Mouse (Mus musculus) hindbrain, embryonic 14.5 days (tissue): ENCODE measurements around the gene Mpig6b. TPM values are rescaled to one million over a fixed set of nuclear protein-coding genes. Genes with fewer than 3 reads are reported as not detected.

Experiments used
- ATAC-seq: fragments of 200-750 bp; cut with Nextera tagmentation; 2 replicates; pipeline ENCODE4 v1.8.0; 2017; ENCODE audit warnings: moderate number of reproducible peaks, mild to moderate bottlenecking, moderate TSS enrichment, moderate library complexity; ENCODE audit not compliant: low FRiP score
- DNase-seq: peaks from one replicate; pipeline ENCODE4 v3.0.0-alpha.2; 2015; ENCODE audit warnings: low spot score
- H3K27ac ChIP-seq: fragments of 300-500 bp; sonication (generic); 2 replicates; pipeline ENCODE4 v1.5.1; 2014; ENCODE audit warnings: mild to moderate bottlenecking, moderate library complexity
- H3K27me3 ChIP-seq: fragments of 300-500 bp; sonication (generic); 2 replicates; pipeline ENCODE4 v1.6.1; 2014; ENCODE audit warnings: mild to moderate bottlenecking, low read length, mixed read lengths; ENCODE audit not compliant: control insufficient read depth, insufficient read depth
- H3K36me3 ChIP-seq: fragments of 300-500 bp; sonication (generic); replicated peaks from 2 replicates; pipeline ENCODE4 v1.6.1; 2014; ENCODE audit not compliant: control insufficient read depth, insufficient read depth
- H3K4me1 ChIP-seq: fragments of 300-500 bp; sonication (generic); replicated peaks from 2 replicates; pipeline ENCODE4 v1.6.1; 2014; ENCODE audit warnings: antibody characterized with exemption, low read length, mixed read lengths; ENCODE audit not compliant: control insufficient read depth, insufficient read depth
- H3K4me2 ChIP-seq: fragments of 300-500 bp; sonication (generic); replicated peaks from 2 replicates; pipeline ENCODE4 v1.6.1; 2014; ENCODE audit warnings: mild to moderate bottlenecking, moderate library complexity
- H3K4me3 ChIP-seq: fragments of 300-500 bp; sonication (generic); replicated peaks from 2 replicates; pipeline ENCODE4 v1.5.1; 2014; ENCODE audit warnings: mild to moderate bottlenecking, low read length
- H3K9ac ChIP-seq: fragments of 300-500 bp; sonication (generic); 2 replicates; pipeline ENCODE4 v1.6.1; 2014
- H3K9me3 ChIP-seq: fragments of 300-500 bp; sonication (generic); 2 replicates; pipeline ENCODE4 v1.6.1; 2016; ENCODE audit warnings: low read length; ENCODE audit not compliant: control insufficient read depth
- WGBS: fragments of 180-500 bp; shearing (Covaris S2); extraction: QIAGEN DNeasy Blood & Tissue Kit; methylation state at CpG from one replicate; pipeline ENCODE4 v1.1.7; 2014; 5-methylcytosine and 5-hydroxymethylcytosine counted together
- polyA plus RNA-seq: library from polyadenylated mRNA; unstranded; fragments of >200 nt; fragmentation: Nextera tagmentation; extraction: Ambion mirVana; gene quantifications from 2 replicates; pipeline ENCODE4 v1.2.1, GENCODE M21; 2014

Gene Mpig6b
- polyA plus RNA-seq, 1 experiment from 2014 or later: 0.21 TPM

DNA sequence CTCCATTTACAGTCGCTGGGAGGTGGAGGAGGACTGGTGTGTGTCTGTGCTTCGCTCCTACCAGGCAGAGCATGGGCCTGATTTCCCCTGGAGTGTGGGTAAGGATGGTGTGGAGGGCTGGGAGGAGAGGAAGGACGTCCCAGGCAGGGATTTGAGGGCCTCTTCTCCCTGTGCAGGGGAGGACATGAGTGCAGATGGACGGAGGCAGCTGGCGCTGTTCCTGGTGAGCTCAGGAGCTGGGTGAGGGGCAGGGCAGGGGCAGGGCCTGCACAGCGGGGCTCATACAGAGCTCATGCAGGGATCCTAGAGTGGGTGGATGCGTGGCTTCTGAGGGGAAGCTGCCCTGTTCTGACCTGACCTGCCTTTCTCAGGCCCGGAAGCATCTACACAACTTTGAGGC, 36.3 kb upstream of the Mpig6b start:
- 74% methylated on average over 8 of the region's 8 CpGs for WGBS

DNA sequence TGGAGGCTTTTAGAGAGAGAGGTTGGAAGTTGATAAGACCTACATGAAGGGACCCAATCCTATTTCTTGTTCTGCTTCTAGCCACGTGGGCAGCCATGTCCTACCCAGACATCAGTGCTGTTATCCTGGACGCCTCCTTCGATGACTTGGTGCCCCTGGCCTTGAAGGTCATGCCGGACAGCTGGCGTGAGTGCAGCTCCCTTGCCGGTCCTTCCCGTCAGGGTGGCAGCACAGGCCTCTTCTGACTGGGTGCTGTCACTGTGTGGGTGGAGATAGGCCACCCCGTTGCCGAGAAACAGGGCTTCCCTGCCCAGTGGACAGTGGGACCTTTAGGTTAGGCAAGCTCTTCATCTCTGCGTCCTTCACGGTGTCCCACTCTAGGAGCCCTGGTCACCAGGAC, 35.2 kb upstream of the Mpig6b start:
- H3K9ac ChIP-seq: no peak overlapping the region
- H3K9me3 ChIP-seq: no peaks in the 10 kb centered on the region
- peaks cover 87% of the 10 kb centered on the region for H3K36me3 ChIP-seq
- no peaks in the 10 kb centered on the region for H3K4me1 ChIP-seq
- H3K4me3 ChIP-seq: no peak overlapping the region
- no peak overlapping the region for H3K27ac ChIP-seq
- H3K27me3 ChIP-seq: no peaks in the 10 kb centered on the region
- ATAC-seq: no peak
- no peak for DNase-seq
- 86% methylated on average over 11 of the region's 11 CpGs for WGBS
- no peak overlapping the region for H3K4me2 ChIP-seq

More for the DNA sequence above, 36.3 kb upstream of the Mpig6b start:
- Histone ChIP-seq H3K27ac (no peak overlapping the region), H3K9me3 (no peaks in the 10 kb centered on the region), H3K9ac (no peak overlapping the region), H3K4me2 (no peak overlapping the region), H3K27me3 (no peaks in the 10 kb centered on the region), H3K4me1 (no peaks in the 10 kb centered on the region), H3K4me3 (no peak overlapping the region), H3K36me3 (peaks cover 75% of the 10 kb centered on the region)
- DNase-seq (no peak), ATAC-seq (no peak)

DNA sequence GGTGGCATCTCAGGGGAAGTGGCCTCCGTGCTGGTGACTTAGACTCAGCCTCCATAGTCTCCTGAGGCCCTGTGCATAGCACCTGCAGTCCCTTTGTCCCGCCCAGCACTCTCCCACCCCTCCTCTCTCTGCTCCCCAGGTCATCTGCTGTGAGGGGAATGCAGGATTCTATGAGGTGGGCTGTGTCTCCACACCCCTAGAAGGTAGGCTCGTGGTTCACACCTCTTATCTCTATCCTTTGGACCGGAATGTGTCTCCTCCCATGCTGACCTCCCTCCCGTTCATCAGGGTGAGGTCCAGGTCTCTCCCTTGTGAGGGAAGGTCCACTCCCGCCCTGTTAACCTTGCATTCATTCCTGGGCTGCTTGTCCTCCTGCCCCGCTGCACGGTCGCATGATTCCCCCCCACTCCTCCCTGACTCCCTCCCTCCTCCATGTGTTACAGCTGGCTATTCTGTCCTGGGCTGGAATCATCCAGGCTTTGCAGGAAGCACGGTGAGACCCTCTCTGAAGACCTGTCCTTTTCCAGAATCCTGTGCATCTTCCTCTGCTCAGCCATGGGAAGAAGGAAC, 34.3 kb upstream of the Mpig6b start:
- DNase-seq: no peak
- Histone ChIP-seq H3K36me3 (peaks cover 95% of the 10 kb centered on the region), H3K27me3 (no peaks in the 10 kb centered on the region), H3K4me3 (no peak overlapping the region), H3K9ac (no peak overlapping the region), H3K9me3 (no peaks in the 10 kb centered on the region), H3K27ac (no peak overlapping the region), H3K4me1 (no peaks in the 10 kb centered on the region), H3K4me2 (no peak overlapping the region)
- 80% methylated on average over 10 of the region's 10 CpGs for WGBS
- ATAC-seq: no peak

DNA sequence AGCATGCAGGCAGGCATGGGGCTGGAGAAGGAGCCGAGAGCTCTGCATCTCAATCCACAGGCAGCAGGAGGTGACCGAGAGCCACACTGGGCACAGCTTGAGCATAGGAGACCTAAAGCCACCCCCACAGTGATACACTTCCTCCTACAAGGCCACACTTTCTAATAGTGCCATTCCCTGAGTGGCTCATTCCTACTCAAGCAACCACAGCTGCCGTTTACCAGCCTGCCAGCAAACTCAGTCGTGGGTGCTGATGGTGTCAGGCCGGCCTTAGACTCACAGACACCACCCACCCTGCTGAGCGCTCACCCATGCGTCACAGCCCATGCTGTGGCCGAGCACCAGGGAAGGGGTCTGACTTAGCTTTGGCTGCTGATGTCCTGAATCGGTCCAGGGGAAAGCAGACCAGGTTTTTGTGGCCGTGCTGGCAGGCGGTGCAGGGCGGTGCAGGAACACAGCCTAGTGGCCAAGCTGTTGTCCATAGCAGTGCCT, 31.2 kb upstream of the Mpig6b start:
- no peak overlapping the region for H3K27ac ChIP-seq
- peaks cover 99% of the 10 kb centered on the region for H3K36me3 ChIP-seq
- no peaks in the 10 kb centered on the region for H3K27me3 ChIP-seq
- no peak overlapping the region for H3K4me2 ChIP-seq
- no peaks in the 10 kb centered on the region for H3K4me1 ChIP-seq
- WGBS: 76% methylated on average over 12 of the region's 12 CpGs
- ATAC-seq: no peak
- H3K4me3 ChIP-seq: no peak overlapping the region
- no peak overlapping the region for H3K9ac ChIP-seq
- DNase-seq: no peak
- no peaks in the 10 kb centered on the region for H3K9me3 ChIP-seq

DNA sequence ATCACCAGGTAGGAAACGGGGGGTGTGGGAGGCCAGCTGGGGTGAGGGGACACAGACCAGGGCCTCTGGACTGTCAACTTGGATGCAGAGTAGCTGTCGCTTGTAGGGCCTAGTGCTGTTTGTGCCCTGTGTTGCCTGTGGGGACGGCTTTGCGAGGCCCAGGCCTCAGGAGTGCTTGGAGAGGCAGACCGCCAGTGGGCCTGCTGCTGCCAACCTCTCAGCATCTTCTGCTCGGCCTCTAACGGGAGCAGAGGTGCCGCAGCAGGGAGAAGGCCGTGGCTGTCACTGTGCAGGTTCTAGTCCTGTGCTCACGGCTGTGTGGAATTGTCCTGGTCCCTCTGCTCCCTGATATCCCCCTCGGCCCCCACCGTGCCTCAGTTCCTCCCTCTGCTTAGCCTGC, 30.6 kb upstream of the Mpig6b start:
- Histone ChIP-seq H3K9me3 (no peaks in the 10 kb centered on the region), H3K4me3 (no peak overlapping the region), H3K4me1 (no peaks in the 10 kb centered on the region), H3K27ac (no peak overlapping the region), H3K9ac (no peak overlapping the region), H3K27me3 (no peaks in the 10 kb centered on the region), H3K36me3 (peaks cover 97% of the 10 kb centered on the region), H3K4me2 (no peak overlapping the region)
- DNase-seq: no peak
- ATAC-seq: no peak
- WGBS: 83% methylated on average over 12 of the region's 12 CpGs

DNA sequence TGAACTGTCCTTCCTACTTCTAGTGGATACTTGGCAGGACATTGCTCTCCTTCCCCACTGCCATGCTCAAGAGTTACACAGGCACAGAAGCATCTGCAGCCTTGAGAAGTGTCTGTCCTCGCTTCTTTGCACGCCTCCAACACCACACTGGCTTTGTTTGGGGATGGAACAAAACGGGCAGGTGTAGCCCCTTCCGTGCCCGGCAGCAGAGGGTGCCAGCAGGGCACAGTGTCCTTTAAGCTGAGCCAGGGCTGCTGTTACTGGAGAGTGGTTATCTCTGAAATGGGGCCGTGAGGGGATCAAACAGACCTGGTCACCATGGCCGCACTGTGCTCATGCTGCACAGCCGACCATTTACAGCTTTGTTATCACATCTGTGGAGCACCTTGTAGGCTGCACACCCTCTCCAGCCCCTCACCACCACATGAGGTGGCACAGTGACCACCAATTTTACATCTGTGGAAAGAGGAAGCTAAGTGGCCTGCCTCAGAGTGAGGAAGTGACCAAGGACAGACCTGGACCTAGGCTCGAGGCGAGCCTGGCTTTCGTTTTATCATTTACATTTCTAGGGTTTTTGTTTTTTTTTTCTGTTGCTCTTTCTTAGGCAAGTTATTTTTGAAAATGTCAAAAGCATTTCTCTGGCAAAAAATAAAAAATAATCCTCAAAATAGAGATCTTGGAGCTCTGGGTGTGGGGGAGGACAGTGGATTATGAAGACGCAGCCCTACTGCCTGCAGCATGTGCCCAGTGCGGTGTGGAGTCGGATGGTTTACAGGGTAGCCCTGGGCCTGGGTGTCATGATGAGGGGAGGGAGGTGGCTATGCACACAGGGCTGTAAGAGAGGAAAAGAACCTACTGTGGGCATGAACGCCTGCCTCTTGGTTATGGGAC, 28.7 kb upstream of the Mpig6b start:
- WGBS: 94% methylated on average over 15 of the region's 15 CpGs
- DNase-seq: no peak
- H3K4me3 ChIP-seq: no peak overlapping the region
- no peaks in the 10 kb centered on the region for H3K9me3 ChIP-seq
- peaks cover 83% of the 10 kb centered on the region for H3K36me3 ChIP-seq
- H3K27me3 ChIP-seq: no peaks in the 10 kb centered on the region
- no peak overlapping the region for H3K4me2 ChIP-seq
- H3K9ac ChIP-seq: no peak overlapping the region
- no peak overlapping the region for H3K27ac ChIP-seq
- ATAC-seq: no peak
- peaks cover 9% of the 10 kb centered on the region for H3K4me1 ChIP-seq

DNA sequence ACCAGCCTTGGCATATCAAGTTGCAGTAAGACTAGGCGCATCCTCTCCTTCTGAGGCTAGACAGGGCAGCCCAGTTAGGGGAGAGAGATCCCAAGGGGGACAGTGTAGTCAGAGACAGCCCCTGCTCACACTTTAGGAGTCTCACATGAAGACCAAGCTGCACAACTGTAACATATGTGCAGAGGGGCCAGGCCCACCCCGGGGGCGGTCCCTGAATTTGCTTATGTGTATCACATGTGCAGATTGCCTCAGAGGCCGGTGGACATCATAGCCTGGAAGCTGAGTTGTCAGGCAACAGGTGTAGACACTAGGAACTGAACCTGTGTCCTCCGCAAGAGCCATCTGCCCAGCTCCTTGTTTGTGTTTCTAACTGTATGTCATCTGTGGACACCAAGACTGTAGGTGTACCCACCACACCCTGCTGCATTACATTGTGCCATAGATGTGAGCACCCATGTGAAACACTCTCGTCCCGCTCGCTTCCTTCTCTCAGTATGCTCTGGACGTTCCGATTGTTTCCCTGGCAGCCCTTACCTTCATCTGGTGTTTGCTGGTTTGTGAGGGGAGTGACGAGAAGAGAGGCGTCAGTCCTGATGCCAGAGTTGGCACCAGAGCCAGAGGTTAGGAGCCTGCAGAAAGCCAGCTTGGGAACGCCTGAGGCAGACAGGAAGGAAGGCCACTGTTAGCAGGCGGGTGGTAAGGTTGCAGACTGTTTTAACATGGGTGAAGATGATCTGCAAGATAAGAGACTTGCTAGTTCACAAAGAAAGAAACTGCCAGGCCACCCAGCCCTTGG, 26.6 kb upstream of the Mpig6b start:
- H3K4me3 ChIP-seq: no peak overlapping the region
- no peak overlapping the region for H3K9ac ChIP-seq
- H3K36me3 ChIP-seq: peaks cover 62% of the 10 kb centered on the region
- no peaks in the 10 kb centered on the region for H3K9me3 ChIP-seq
- no peak overlapping the region for H3K27ac ChIP-seq
- WGBS: 89% methylated on average over 14 of the region's 14 CpGs
- DNase-seq: no peak
- peaks cover 10% of the 10 kb centered on the region for H3K4me1 ChIP-seq
- no peak for ATAC-seq
- H3K27me3 ChIP-seq: no peaks in the 10 kb centered on the region
- no peak overlapping the region for H3K4me2 ChIP-seq

DNA sequence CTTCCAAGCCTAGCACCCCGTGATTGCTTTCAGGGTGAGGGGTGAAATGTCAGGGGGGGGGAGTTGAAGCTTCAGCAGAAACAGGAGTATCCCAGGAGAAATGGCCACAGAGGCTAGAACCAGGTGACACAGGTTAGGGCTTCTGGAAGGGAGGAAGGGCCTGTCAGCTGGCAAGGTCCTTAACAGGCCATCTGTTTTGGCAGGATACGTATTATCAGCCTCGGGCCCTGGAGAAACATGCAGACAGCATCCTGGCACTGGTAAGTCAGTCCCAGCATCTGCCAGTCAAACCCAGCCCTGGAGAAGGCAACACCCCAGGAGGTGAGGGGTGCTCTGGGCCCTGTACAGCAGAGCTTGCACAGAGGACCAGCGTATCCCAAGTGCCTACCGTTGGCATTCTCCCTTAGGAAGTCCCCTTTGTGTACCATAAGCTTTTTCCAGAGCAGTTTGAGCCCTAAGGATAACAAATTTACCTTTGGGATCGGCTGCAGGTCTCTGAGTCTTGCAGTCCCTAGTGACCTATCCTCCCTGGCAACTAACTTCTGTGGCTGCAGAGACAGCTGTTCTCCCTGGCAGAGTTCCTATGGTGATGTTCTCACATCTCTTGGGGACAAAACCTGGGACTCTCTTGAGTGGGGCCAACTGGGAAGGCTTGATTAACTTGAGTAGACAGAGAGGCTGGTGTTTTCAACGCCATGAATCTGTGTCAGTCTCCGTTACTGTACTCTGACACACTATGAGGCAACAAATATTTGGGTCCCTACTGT, 24.4 kb upstream of the Mpig6b start:
- Histone ChIP-seq H3K9ac (peak overlapping the region; percentile 78), H3K27ac (peak overlapping the region; percentile 38), H3K9me3 (no peaks in the 10 kb centered on the region), H3K36me3 (peaks cover 40% of the 10 kb centered on the region), H3K27me3 (no peaks in the 10 kb centered on the region), H3K4me2 (peak overlapping the region; percentile 56), H3K4me1 (peaks cover 10% of the 10 kb centered on the region), H3K4me3 (peak overlapping the region; percentile 47)
- WGBS: 59% methylated on average over 8 of the region's 8 CpGs
- ATAC-seq (no peak), DNase-seq (no peak)
